Mouse (Mus musculus) heart, postnatal 0 days (tissue): ENCODE measurements around the gene Unc45a.

Experiments used
- CTCF ChIP-seq: IDR thresholded peaks from 2 replicates; pipeline ENCODE4 v1.5.1; 2016; ENCODE audit warnings: antibody characterized with exemption, control low read depth, low read depth
- EP300 ChIP-seq: IDR thresholded peaks from 2 replicates; pipeline ENCODE4 v1.6.1; 2016; ENCODE audit warnings: antibody characterized with exemption, low read depth

GRCm38 (mm10) chr7:80299568-80299967, 41.2 kb downstream of the Unc45a start:
- TF ChIP-seq CTCF (no peak), EP300 (no peak)
